Mouse (Mus musculus) hindbrain, embryonic 11.5 days (tissue): ENCODE results near the gene Prkaca. TPM values are rescaled to one million over a fixed set of nuclear protein-coding genes. Genes with fewer than 3 reads are reported as not detected.

Experiments used
- ATAC-seq: fragments of 200-750 bp; cut with Nextera tagmentation; 2 replicates; pipeline ENCODE4 v1.8.0; 2017; ENCODE audit warnings: mild to moderate bottlenecking, moderate TSS enrichment, moderate library complexity; ENCODE audit not compliant: low FRiP score
- DNase-seq: peaks from one replicate; pipeline ENCODE4 v3.0.0-alpha.2; 2015; ENCODE audit warnings: low spot score
- H3K27ac ChIP-seq: fragments of 300-500 bp; sonication (generic); 2 replicates; pipeline ENCODE4 v1.5.1; 2014; ENCODE audit warnings: mild to moderate bottlenecking, low read depth, low read length
- H3K27me3 ChIP-seq: fragments of 300-500 bp; sonication (generic); 2 replicates; pipeline ENCODE4 v1.6.1; 2014; ENCODE audit warnings: mild to moderate bottlenecking, low read length, moderate library complexity, mixed read lengths; ENCODE audit not compliant: control insufficient read depth, insufficient read depth
- H3K36me3 ChIP-seq: fragments of 300-500 bp; sonication (generic); 2 replicates; pipeline ENCODE4 v1.6.1; 2014; ENCODE audit warnings: mild to moderate bottlenecking, low read length, moderate library complexity, mixed read lengths; ENCODE audit not compliant: control insufficient read depth, insufficient read depth
- H3K4me1 ChIP-seq: fragments of 300-500 bp; sonication (generic); replicated peaks from 2 replicates; pipeline ENCODE4 v1.6.1; 2014; ENCODE audit warnings: low read length, mixed read lengths; ENCODE audit not compliant: control insufficient read depth, insufficient read depth
- H3K4me2 ChIP-seq: fragments of 300-500 bp; sonication (generic); replicated peaks from 2 replicates; pipeline ENCODE4 v1.6.1; 2014; ENCODE audit warnings: mild to moderate bottlenecking, low read depth, low read length
- H3K4me3 ChIP-seq: fragments of 300-500 bp; sonication (generic); 2 replicates; pipeline ENCODE4 v1.5.1; 2014; ENCODE audit warnings: low read depth, low read length
- H3K9ac ChIP-seq: fragments of 300-500 bp; sonication (generic); 2 replicates; pipeline ENCODE4 v1.6.1; 2014; ENCODE audit warnings: low read depth, low read length
- H3K9me3 ChIP-seq: fragments of 300-500 bp; sonication (generic); 2 replicates; pipeline ENCODE4 v1.6.1; 2016; ENCODE audit warnings: low read length; ENCODE audit not compliant: control insufficient read depth
- WGBS: fragments of 180-500 bp; shearing (Covaris S2); extraction: QIAGEN DNeasy Blood & Tissue Kit; methylation state at CpG from one replicate; pipeline ENCODE4 v1.1.7; 2014; 5-methylcytosine and 5-hydroxymethylcytosine counted together
- microRNA counts: library from miRNA; unstranded; fragments of <30 nt; microRNA quantifications from one replicate; lab custom pipeline; 2015
- polyA plus RNA-seq: library from polyadenylated mRNA; unstranded; fragments of >200 nt; fragmentation: Nextera tagmentation; extraction: Ambion mirVana; gene quantifications from 2 replicates; pipeline ENCODE4 v1.2.1, GENCODE M21; 2014

Prkaca gene
- polyA plus RNA-seq, 1 experiment from 2014 or later, result 139 TPM

GRCm38 (mm10) chr8:84042948-84043342 is 70.2 kb downstream of the Prkaca start:
- WGBS, result 36% methylated on average over 12 of the region's 12 CpGs
- DNase-seq (peak; percentile 19), ATAC-seq (no peak)
- no peak overlapping the region for H3K9ac ChIP-seq
- H3K9me3 ChIP-seq, result no peaks in the 10 kb centered on the region
- H3K4me1 ChIP-seq, result peaks cover 3% of the 10 kb centered on the region; the same call in 1 of the 2 replicates
- H3K27me3 ChIP-seq, result peaks cover 44% of the 10 kb centered on the region
- no peaks in the 10 kb centered on the region for H3K36me3 ChIP-seq
- no peak overlapping the region for H3K27ac ChIP-seq
- H3K4me3 ChIP-seq, result no peak overlapping the region
- no peak overlapping the region for H3K4me2 ChIP-seq

GRCm38 (mm10) chr8:84044103-84044502 is 71.3 kb downstream of the Prkaca start:
- ATAC-seq, result no peak
- WGBS, result 2% methylated on average over 7 of the region's 7 CpGs
- Histone ChIP-seq H3K4me2 (no peak overlapping the region), H3K27ac (no peak overlapping the region), H3K4me1 (peaks cover 3% of the 10 kb centered on the region; the same call in 1 of the 2 replicates), H3K27me3 (peaks cover 44% of the 10 kb centered on the region), H3K4me3 (no peak overlapping the region), H3K36me3 (no peaks in the 10 kb centered on the region), H3K9ac (no peak overlapping the region), H3K9me3 (no peaks in the 10 kb centered on the region)
- DNase-seq, result peak; percentile 29

- no peaks in the 10 kb centered on the region for H3K36me3 ChIP-seq
- no peaks in the 10 kb centered on the region for H3K9me3 ChIP-seq
- no peak for ATAC-seq
- no peak within 1 kb of the TSS for H3K9ac ChIP-seq
- no peak within 1 kb of the TSS for H3K4me3 ChIP-seq
- peaks cover 3% of the 10 kb centered on the region; the same call in 1 of the 2 replicates for H3K4me1 ChIP-seq
- WGBS, result 9% methylated on average over 9 of the region's 9 CpGs
- no peak within 1 kb of the TSS for H3K27ac ChIP-seq
- H3K4me2 ChIP-seq, result no peak within 1 kb of the TSS
- H3K27me3 ChIP-seq, result peaks cover 44% of the 10 kb centered on the region
- no peak for DNase-seq
Measured at GRCm38 (mm10) chr8:84044900-84045299, 72.1 kb downstream of the Prkaca start, which contains the start of gene Rln3. Gene Rln3 (minus strand): TSS chr8:84045000.

MicroRNAs within 50 kb of the gene (microRNA counts, 519-probe panel; counts per million panel counts)
- microRNA mmu-miR-1199 (lab: Ali Mortazavi, UCI), result not detected

Other genes starting within 250 kb of the Prkaca start
- 13.0 and 13.8 TPM in 2 replicates for gene Adgre5, start 231.7 kb upstream of the Prkaca start, polyA plus RNA-seq
- 19.9 and 23.7 TPM in 2 replicates for gene Adgrl1, start 72.9 kb upstream of the Prkaca start, polyA plus RNA-seq
- gene Gm10644, start 17.8 kb upstream of the Prkaca start, polyA plus RNA-seq, result 0.93 and 1.2 TPM in 2 replicates
- 79.5 and 80.6 TPM in 2 replicates for gene Asf1b, start 17.5 kb upstream of the Prkaca start, polyA plus RNA-seq
- 15.1 and 17.0 TPM in 2 replicates for gene Samd1, start 24.7 kb downstream of the Prkaca start, polyA plus RNA-seq
- gene 1700067K01Rik, start 28.5 kb downstream of the Prkaca start, polyA plus RNA-seq, result 0.80 and 0.93 TPM in 2 replicates
- 0.22 TPM in 1 of 2 replicates, not detected in the other for gene 2210011C24Rik, start 39.2 kb downstream of the Prkaca start, polyA plus RNA-seq
- 3.3 and 3.5 TPM in 2 replicates for gene Palm3, start 48.5 kb downstream of the Prkaca start, polyA plus RNA-seq
- gene Il27ra, start 69.6 kb downstream of the Prkaca start, polyA plus RNA-seq, result not detected in 2 replicates
- 0.48 TPM in 1 of 2 replicates, not detected in the other for gene Rln3, start 72.0 kb downstream of the Prkaca start, polyA plus RNA-seq
- gene Gm10643, start 92.1 kb downstream of the Prkaca start, polyA plus RNA-seq, result 2.0 and 2.2 TPM in 2 replicates
- 5.5 and 8.8 TPM in 2 replicates for gene Rfx1, start 93.8 kb downstream of the Prkaca start, polyA plus RNA-seq
- 12.5 and 12.8 TPM in 2 replicates for gene Dcaf15, start 131.8 kb downstream of the Prkaca start, polyA plus RNA-seq
- 0.17 and 0.23 TPM in 2 replicates for gene Podnl1, start 153.0 kb downstream of the Prkaca start, polyA plus RNA-seq
- 8.5 and 8.8 TPM in 2 replicates for gene Cc2d1a, start 174.9 kb downstream of the Prkaca start, polyA plus RNA-seq
- gene 4930432K21Rik, start 175.0 kb downstream of the Prkaca start, polyA plus RNA-seq, result 0.57 and 0.88 TPM in 2 replicates
- 4.5 and 5.6 TPM in 2 replicates for gene Nanos3, start 212.2 kb downstream of the Prkaca start, polyA plus RNA-seq